Mouse (Mus musculus): ENCODE data around the gene Insig1. TPM values are rescaled to one million over a fixed set of nuclear protein-coding genes. Genes with fewer than 3 reads are reported as not detected.

The Insig1 gene
- polyA plus RNA-seq, 1 experiment from 2014 or later, result 23.3 TPM

DNA sequence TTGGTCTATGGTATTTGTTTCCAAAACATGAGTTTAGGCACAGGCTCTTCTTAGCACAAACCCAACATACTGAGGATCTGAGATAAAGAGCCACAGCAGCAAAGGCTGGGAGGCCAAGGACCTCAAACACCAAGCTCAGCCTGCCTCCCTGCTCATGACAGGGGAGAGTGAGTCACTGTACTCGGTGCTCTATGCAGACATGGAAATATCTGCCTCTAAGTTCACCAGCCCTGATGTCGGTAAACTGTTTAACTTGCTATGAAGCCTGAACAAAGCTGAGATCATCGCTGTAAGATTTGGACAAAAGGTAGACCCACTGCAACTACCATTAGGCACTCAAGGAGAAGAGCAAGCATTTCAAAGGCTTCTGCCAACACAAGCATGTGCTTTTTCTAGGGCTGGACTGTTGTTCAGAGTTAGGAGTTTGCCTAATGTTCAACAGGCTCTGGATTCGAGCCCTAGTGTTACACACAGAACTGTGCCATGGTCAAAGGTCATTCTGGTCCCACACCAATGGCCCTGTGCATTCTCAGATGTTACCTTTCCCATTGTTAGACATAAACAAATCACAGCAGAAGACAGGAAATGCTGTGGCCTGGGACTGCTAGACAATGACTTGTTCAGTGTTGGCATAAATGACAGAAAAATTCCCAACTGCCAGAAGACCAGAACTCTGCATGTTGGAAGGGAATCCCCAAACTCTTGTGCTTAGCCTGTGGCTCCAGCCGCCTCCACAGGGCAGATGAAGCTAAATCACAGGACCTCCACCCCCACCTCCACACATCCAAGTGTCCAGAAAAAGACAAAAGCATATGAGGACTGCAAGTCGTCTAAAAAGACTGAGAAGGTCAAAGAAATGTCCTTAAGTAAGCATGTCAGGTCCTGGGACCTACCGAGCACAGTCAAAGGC, 31.2 kb upstream of the Insig1 start:
- peaks cover 23% of the 10 kb centered on the region for H3K4me1 ChIP-seq (replicated peaks)
- H3K9me3 ChIP-seq (replicated peaks), result no peaks in the 10 kb centered on the region
- no peak overlapping the region for H3K9ac ChIP-seq
- H3K36me3 ChIP-seq, result no peaks in the 10 kb centered on the region
- no peak overlapping the region for H3K4me2 ChIP-seq
- no peak for ATAC-seq (replicated peaks; ENCODE audit: insufficient number of reproducible peaks, insufficient read depth, low FRiP score, low read depth)
- WGBS, result 73% methylated on average over 7 of the region's 7 CpGs
- H3K27ac ChIP-seq, result no peak overlapping the region
- no peak overlapping the region for H3K4me3 ChIP-seq
- H3K27me3 ChIP-seq, result no peaks in the 10 kb centered on the region

DNA sequence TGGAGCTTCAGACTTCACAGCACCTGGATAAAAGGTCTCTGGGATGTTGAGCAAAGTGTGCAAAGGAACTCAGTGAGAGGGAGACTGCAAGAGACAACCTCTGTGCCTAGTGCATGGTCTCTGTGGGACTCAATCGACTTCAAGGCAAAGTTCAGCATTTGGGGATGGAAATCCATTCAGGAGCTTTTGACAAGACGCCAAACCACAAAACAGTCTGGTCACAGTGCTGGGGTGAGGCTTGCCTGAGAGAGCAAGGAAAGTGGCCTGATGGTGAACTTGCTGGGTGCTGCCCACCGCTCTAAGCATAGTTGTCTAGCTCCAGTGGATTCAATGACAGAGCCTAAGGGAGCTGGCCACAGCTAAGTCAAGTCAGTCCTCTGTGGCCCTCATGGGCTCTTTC, 30.4 kb upstream of the Insig1 start:
- no peak overlapping the region for H3K9ac ChIP-seq
- ATAC-seq (replicated peaks; ENCODE audit: insufficient number of reproducible peaks, insufficient read depth, low FRiP score, low read depth), result no peak
- H3K4me2 ChIP-seq, result no peak overlapping the region
- H3K27ac ChIP-seq, result no peak overlapping the region
- H3K36me3 ChIP-seq, result no peaks in the 10 kb centered on the region
- H3K4me1 ChIP-seq (replicated peaks), result peaks cover 23% of the 10 kb centered on the region
- H3K27me3 ChIP-seq, result no peaks in the 10 kb centered on the region
- WGBS, result 87% methylated on average over 3 of the region's 3 CpGs
- no peak overlapping the region for H3K4me3 ChIP-seq
- no peaks in the 10 kb centered on the region for H3K9me3 ChIP-seq (replicated peaks)

DNA sequence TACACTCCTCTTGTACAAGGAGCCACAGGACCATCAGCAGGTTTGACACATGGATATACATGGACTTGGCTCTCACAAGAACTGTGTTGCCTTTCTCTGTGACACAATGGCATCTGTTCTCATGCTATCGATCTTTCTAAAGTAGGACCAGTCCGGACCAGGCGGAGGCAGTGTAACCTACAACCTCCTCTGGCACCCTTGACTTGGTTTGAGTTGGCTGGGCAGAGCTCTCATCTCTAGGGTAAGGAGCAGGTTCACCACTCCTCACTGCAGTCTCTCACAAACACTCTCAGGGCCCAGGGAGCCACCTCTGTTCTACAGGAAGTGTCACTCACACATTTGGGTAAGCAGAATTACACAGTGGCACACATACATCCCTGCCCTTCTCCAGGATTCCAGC, 29.1 kb upstream of the Insig1 start:
- ATAC-seq (replicated peaks; ENCODE audit: insufficient number of reproducible peaks, insufficient read depth, low FRiP score, low read depth), result no peak
- H3K4me2 ChIP-seq, result no peak overlapping the region
- no peaks in the 10 kb centered on the region for H3K36me3 ChIP-seq
- no peaks in the 10 kb centered on the region for H3K9me3 ChIP-seq (replicated peaks)
- no peak overlapping the region for H3K4me3 ChIP-seq
- WGBS, result 95% methylated on average over 3 of the region's 3 CpGs
- H3K27me3 ChIP-seq, result no peaks in the 10 kb centered on the region
- no peak overlapping the region for H3K27ac ChIP-seq
- no peak overlapping the region for H3K9ac ChIP-seq
- peaks cover 17% of the 10 kb centered on the region for H3K4me1 ChIP-seq (replicated peaks)

- WGBS, result 38% methylated on average over 2 of the region's 2 CpGs
- Histone ChIP-seq H3K9me3 (replicated peaks) (no peaks in the 10 kb centered on the region), H3K4me2 (no peak overlapping the region), H3K4me1 (replicated peaks) (peaks cover 9% of the 10 kb centered on the region), H3K36me3 (no peaks in the 10 kb centered on the region), H3K27ac (no peak overlapping the region), H3K4me3 (no peak overlapping the region), H3K9ac (no peak overlapping the region), H3K27me3 (no peaks in the 10 kb centered on the region)
- no peak for ATAC-seq (replicated peaks; ENCODE audit: insufficient number of reproducible peaks, insufficient read depth, low FRiP score, low read depth)
Measured at GRCm38 (mm10) chr5:28042779-28043178, 28.4 kb upstream of the Insig1 start.

DNA sequence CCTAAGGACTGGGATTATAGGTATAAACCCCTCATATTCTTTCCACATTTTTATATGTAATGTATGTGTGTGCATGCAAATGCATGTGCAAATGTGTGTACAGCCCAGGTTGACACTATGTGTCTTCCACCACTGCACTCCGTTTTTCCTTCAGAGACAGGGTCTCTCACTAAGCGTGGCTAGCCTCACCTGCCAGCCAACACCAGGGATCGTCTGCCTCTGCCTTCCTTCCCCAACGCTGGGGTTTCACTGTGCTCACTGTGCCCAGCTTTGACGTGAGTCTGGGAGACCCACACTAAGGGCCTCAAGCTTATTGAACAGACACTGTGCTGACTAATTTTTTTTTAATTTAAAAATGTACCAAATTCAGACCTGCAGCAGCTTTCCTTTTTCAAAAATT, 27.8 kb upstream of the Insig1 start:
- Histone ChIP-seq H3K4me2 (no peak overlapping the region), H3K9me3 (replicated peaks) (no peaks in the 10 kb centered on the region), H3K9ac (no peak overlapping the region), H3K36me3 (no peaks in the 10 kb centered on the region), H3K4me3 (no peak overlapping the region), H3K27ac (no peak overlapping the region), H3K4me1 (replicated peaks) (peaks cover 3% of the 10 kb centered on the region), H3K27me3 (no peaks in the 10 kb centered on the region)
- ATAC-seq (replicated peaks; ENCODE audit: insufficient number of reproducible peaks, insufficient read depth, low FRiP score, low read depth), result no peak
- WGBS, result 73% methylated on average over 5 of the region's 5 CpGs

DNA sequence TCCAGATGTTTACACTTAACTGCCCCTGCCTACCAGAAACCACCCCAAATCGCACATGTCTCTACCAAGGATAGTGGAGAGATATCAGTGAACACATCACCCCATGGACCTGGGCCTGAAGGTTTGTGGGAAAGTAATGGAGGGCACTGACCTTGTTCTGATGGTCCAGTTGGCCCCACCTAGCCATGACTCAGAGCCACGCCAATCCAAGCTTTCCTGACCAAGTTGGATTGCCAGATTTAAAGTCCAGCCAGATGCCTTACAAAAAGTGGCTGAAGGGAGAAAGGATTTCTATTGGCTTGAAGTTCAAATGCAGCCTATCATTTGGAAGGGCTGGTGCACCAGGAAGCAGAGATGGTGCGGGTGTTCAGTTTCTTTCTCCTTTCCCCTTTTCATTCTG, 24.2 kb upstream of the Insig1 start:
- ATAC-seq (replicated peaks; ENCODE audit: insufficient number of reproducible peaks, insufficient read depth, low FRiP score, low read depth), result no peak
- WGBS, result 84% methylated on average over 3 of the region's 3 CpGs

DNA sequence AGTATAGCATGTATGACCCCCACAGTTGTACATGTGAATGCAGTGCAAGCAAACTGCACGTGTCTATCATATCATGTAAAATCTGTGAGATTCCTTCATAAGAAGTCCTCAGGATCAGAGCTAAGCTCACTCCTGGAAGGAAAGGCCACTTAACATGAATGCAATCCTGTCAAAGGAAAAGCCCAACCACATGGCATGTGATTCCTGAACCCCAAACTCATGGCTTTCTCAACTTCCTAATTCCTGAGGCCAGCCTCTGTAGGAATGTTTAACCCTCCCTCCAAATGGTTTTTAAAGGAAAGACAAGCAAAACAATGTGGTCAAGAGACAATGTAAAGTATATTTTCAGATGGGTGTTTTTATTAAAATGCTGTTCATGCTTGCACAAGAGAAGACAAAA, 23.2 kb upstream of the Insig1 start:
- H3K4me3 ChIP-seq, result no peak overlapping the region
- no peaks in the 10 kb centered on the region for H3K4me1 ChIP-seq (replicated peaks)
- H3K9me3 ChIP-seq (replicated peaks), result no peaks in the 10 kb centered on the region
- no peaks in the 10 kb centered on the region for H3K36me3 ChIP-seq
- 60% methylated on average over 1 of the region's 1 CpGs for WGBS
- no peak overlapping the region for H3K4me2 ChIP-seq
- H3K9ac ChIP-seq, result no peak overlapping the region
- H3K27ac ChIP-seq, result no peak overlapping the region
- no peak for ATAC-seq (replicated peaks; ENCODE audit: insufficient number of reproducible peaks, insufficient read depth, low FRiP score, low read depth)
- no peaks in the 10 kb centered on the region for H3K27me3 ChIP-seq

More for the DNA sequence above, 24.2 kb upstream of the Insig1 start:
- Histone ChIP-seq H3K9ac (no peak overlapping the region), H3K9me3 (replicated peaks) (no peaks in the 10 kb centered on the region), H3K36me3 (no peaks in the 10 kb centered on the region), H3K4me1 (replicated peaks) (no peaks in the 10 kb centered on the region), H3K27ac (no peak overlapping the region), H3K4me2 (no peak overlapping the region), H3K4me3 (no peak overlapping the region), H3K27me3 (no peaks in the 10 kb centered on the region)

DNA sequence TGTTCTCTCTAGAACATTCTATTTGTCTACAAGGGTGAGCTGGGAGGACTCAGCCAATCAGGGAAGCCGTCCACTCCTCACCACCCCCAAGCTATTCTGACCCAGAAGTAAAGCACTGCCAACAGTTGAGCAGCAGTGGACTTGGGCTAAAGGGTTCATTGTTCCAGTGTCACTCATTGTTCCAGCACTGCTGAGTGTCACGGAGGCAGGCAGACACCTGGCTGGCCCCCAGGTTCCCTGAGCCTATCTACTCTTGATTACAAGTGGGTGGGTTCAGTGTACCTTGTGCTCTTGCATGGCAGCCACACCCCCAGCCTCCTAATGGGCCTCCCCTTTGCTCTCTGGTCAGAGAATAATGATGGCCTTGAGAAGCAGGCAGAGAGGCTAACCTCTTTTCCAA, 15.7 kb upstream of the Insig1 start:
- no peaks in the 10 kb centered on the region for H3K9me3 ChIP-seq (replicated peaks)
- no peak overlapping the region for H3K9ac ChIP-seq
- 37% methylated on average over 2 of the region's 2 CpGs for WGBS
- no peaks in the 10 kb centered on the region for H3K27me3 ChIP-seq
- H3K27ac ChIP-seq, result no peak overlapping the region
- H3K4me2 ChIP-seq, result no peak overlapping the region
- no peaks in the 10 kb centered on the region for H3K36me3 ChIP-seq
- peaks cover 6% of the 10 kb centered on the region for H3K4me1 ChIP-seq (replicated peaks)
- H3K4me3 ChIP-seq, result no peak overlapping the region
- ATAC-seq (replicated peaks; ENCODE audit: insufficient number of reproducible peaks, insufficient read depth, low FRiP score, low read depth), result no peak; the same call in 1 of the 2 replicates

DNA sequence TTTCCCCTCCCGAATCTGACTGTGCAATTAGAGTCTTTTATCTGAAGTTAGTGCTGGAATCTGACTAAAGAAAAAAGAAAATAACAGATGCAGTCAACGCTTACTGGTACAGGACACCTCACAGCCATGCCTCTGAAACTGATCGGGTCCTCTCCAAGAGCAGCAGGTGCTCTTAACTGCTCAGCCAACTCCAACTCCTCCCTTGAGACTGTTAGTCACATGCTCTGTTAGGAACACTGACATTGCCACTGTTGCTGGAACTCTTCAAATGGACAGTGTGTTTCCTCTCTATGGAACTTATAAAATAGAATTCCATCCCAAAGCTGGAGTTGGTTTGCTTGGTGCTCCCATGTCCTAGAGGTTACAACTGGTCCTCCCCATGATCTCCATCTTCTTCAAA, 14.3 kb upstream of the Insig1 start:
- no peak overlapping the region for H3K4me3 ChIP-seq
- 70% methylated on average over 3 of the region's 3 CpGs for WGBS

DNA sequence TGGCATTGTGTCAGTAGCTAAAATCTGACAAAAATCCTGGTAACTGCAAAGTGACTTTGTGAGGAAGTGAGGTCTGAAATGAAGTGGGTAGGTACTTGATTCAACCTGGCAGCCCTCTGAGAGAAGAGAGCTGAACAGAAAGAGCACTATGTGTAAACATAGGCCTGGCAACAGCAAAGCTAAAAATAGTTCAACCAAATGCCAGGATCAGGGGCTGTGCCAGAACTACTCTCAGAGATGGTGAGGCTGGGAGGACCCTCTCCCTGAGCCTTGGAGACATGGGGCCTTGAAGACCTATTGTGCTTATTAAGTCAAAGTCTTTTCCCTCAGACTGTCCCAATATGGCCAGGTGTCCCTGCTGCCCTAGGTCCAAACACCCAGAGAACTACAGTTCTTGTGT, 10.7 kb upstream of the Insig1 start:
- H3K4me2 ChIP-seq, result no peak overlapping the region
- ATAC-seq (replicated peaks; ENCODE audit: insufficient number of reproducible peaks, insufficient read depth, low FRiP score, low read depth), result no peak

More for the DNA sequence above, 14.3 kb upstream of the Insig1 start:
- Histone ChIP-seq H3K27ac (no peak overlapping the region), H3K4me1 (replicated peaks) (peaks cover 15% of the 10 kb centered on the region), H3K27me3 (no peaks in the 10 kb centered on the region), H3K4me2 (no peak overlapping the region), H3K9me3 (replicated peaks) (no peaks in the 10 kb centered on the region), H3K36me3 (no peaks in the 10 kb centered on the region), H3K9ac (no peak overlapping the region)
- no peak for ATAC-seq (replicated peaks; ENCODE audit: insufficient number of reproducible peaks, insufficient read depth, low FRiP score, low read depth)

DNA sequence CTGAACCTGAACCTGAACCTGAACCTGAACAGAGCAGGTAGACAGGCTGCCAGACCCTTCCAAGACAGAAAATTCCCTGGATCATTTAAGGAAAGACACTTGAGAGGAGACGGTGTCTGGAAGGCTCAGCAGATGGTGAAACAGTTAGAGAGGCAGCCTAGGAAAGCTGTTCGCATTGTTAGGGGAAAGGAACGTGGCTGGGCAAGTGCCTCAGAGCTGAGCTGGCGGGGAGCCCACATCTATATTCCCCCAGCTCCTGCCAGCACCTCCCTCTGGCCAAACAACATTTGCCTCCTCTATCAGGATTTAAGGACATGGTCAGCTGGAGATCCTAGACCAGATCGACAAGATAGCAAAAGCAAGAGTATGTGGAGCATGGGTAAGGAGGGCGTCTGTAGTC, 10.2 kb upstream of the Insig1 start:
- no peak for ATAC-seq (replicated peaks; ENCODE audit: insufficient number of reproducible peaks, insufficient read depth, low FRiP score, low read depth)
- WGBS, result 58% methylated on average over 6 of the region's 6 CpGs
- Histone ChIP-seq H3K4me2 (no peak overlapping the region), H3K4me3 (no peak overlapping the region), H3K9me3 (replicated peaks) (no peaks in the 10 kb centered on the region), H3K27me3 (no peaks in the 10 kb centered on the region), H3K9ac (no peak overlapping the region), H3K4me1 (replicated peaks) (peaks cover 29% of the 10 kb centered on the region), H3K27ac (peak overlapping the region; percentile 61), H3K36me3 (no peaks in the 10 kb centered on the region)

More for the DNA sequence above, 10.7 kb upstream of the Insig1 start:
- Histone ChIP-seq H3K36me3 (no peaks in the 10 kb centered on the region), H3K27me3 (no peaks in the 10 kb centered on the region), H3K4me3 (no peak overlapping the region), H3K4me1 (replicated peaks) (peaks cover 24% of the 10 kb centered on the region), H3K27ac (peak overlapping the region; percentile 61), H3K9ac (no peak overlapping the region), H3K9me3 (replicated peaks) (no peaks in the 10 kb centered on the region)

- ATAC-seq (replicated peaks; ENCODE audit: insufficient number of reproducible peaks, insufficient read depth, low FRiP score, low read depth), result no peak
- no peaks in the 10 kb centered on the region for H3K9me3 ChIP-seq (replicated peaks)
- H3K36me3 ChIP-seq, result no peaks in the 10 kb centered on the region
- H3K27ac ChIP-seq, result no peak overlapping the region
- H3K4me1 ChIP-seq (replicated peaks), result peaks cover 38% of the 10 kb centered on the region
- H3K4me3 ChIP-seq, result no peak overlapping the region
- H3K9ac ChIP-seq, result no peak overlapping the region
- H3K4me2 ChIP-seq, result no peak overlapping the region
- WGBS, result 51% methylated on average over 3 of the region's 3 CpGs
- H3K27me3 ChIP-seq, result no peaks in the 10 kb centered on the region
Measured at GRCm38 (mm10) chr5:28063989-28064624, 7.1 kb upstream of the Insig1 start.

All from heart, embryonic 15.5 days (tissue).